Mouse (Mus musculus) MEL (cell line): ENCODE results near the gene Gsk3a. TPM values are rescaled to one million over a fixed set of nuclear protein-coding genes. Genes with fewer than 3 reads are reported as not detected.

ENCODE experiments used
- DNase-seq: peaks from one replicate; pipeline ENCODE4 v3.0.0; 2011; ENCODE audit warnings: low read depth, low spot score
- H3K27ac ChIP-seq: 2 replicates; pipeline ENCODE4 v1.5.1; 2012; ENCODE audit warnings: low read depth, mild to moderate bottlenecking, control low read depth, low read length, moderate library complexity; ENCODE audit not compliant: control insufficient read depth
- H3K27me3 ChIP-seq, 2 experiments: fragments of 150-350 bp in 1 of 2; sonication (generic) in 1 of 2; 2 replicates each; pipeline ENCODE4 v1.6.1; 2012; ENCODE audit warnings: low read length in 2 of 2, mild to moderate bottlenecking in 2 of 2, improper control_type of control experiment in 1 of 2, moderate library complexity in 1 of 2; ENCODE audit not compliant: insufficient read depth in 2 of 2, control insufficient read depth in 1 of 2
- H3K36me3 ChIP-seq, 2 experiments: 2 replicates each; pipeline ENCODE4 v1.6.1; 2012 to 2014; ENCODE audit warnings: low read length in 2 of 2, improper control_type of control experiment in 1 of 2, inconsistent platforms in 1 of 2, mild to moderate bottlenecking in 1 of 2; ENCODE audit not compliant: insufficient read depth in 2 of 2, control insufficient read depth in 1 of 2
- H3K4me1 ChIP-seq, 2 experiments: fragments of 150-350 bp in 1 of 2; sonication (generic) in 1 of 2; 2 replicates each; pipeline ENCODE4 v1.6.1; 2012; ENCODE audit warnings: low read length in 2 of 2, improper control_type of control experiment in 1 of 2, mild to moderate bottlenecking in 1 of 2; ENCODE audit not compliant: insufficient read depth in 2 of 2, control insufficient read depth in 1 of 2
- H3K4me3 ChIP-seq, 2 experiments: fragments of 150-350 bp in 1 of 2; sonication (generic) in 1 of 2; 2 replicates each; pipeline ENCODE4 v1.5.1; 2012; ENCODE audit warnings: low read depth in 2 of 2, low read length in 2 of 2, mild to moderate bottlenecking in 2 of 2, moderate library complexity in 2 of 2, control low read depth in 1 of 2, improper control_type of control experiment in 1 of 2; ENCODE audit not compliant: control insufficient read depth in 1 of 2, insufficient read depth in 1 of 2
- H3K79me2 ChIP-seq: 2 replicates; pipeline ENCODE4 v1.6.1; 2012; ENCODE audit warnings: mild to moderate bottlenecking, low read length, moderate library complexity; ENCODE audit not compliant: control insufficient read depth, poor library complexity, insufficient read depth
- H3K9ac ChIP-seq: 2 replicates; pipeline ENCODE4 v1.6.1; 2012; ENCODE audit warnings: low read depth, mild to moderate bottlenecking, control low read depth, low read length, moderate library complexity; ENCODE audit not compliant: control insufficient read depth, poor library complexity, severe bottlenecking
- H3K9me3 ChIP-seq: fragments of 150-350 bp; sonication (generic); replicated peaks from 2 replicates; pipeline ENCODE4 v1.6.1; 2012; ENCODE audit warnings: mild to moderate bottlenecking, low read length, improper control_type of control experiment, moderate library complexity; ENCODE audit not compliant: insufficient read depth
- BHLHE40 ChIP-seq: IDR thresholded peaks from 2 replicates; pipeline ENCODE4 v1.6.1; 2012; ENCODE audit warnings: low read depth, mild to moderate bottlenecking, inconsistent platforms, low read length, improper control_type of control experiment, borderline replicate concordance
- CHD1 ChIP-seq: IDR thresholded peaks from 2 replicates; pipeline ENCODE4 v1.6.1; 2012; ENCODE audit warnings: low read depth, mild to moderate bottlenecking, inconsistent platforms, low read length, improper control_type of control experiment
- CTCF ChIP-seq, 3 experiments: IDR thresholded peaks in 2 of 3; conservative IDR thresholded peaks in 1 of 3; 2 replicates each; pipeline ENCODE4 v1.5.1; 2011 to 2012; ENCODE audit warnings: low read length in 3 of 3, low read depth in 2 of 3, mild to moderate bottlenecking in 2 of 3, improper control_type of control experiment in 1 of 3, inconsistent platforms in 1 of 3, mixed read lengths in 1 of 3, moderate library complexity in 1 of 3; ENCODE audit not compliant: control insufficient read depth in 1 of 3, insufficient read depth in 1 of 3, poor library complexity in 1 of 3, severe bottlenecking in 1 of 3
- E2F4 ChIP-seq: IDR thresholded peaks from 2 replicates; pipeline ENCODE4 v1.6.1; 2011; ENCODE audit warnings: low read depth, low read length, improper control_type of control experiment, borderline replicate concordance
- ETS1 ChIP-seq: IDR thresholded peaks from 2 replicates; pipeline ENCODE4 v1.6.1; 2012; ENCODE audit warnings: low read depth, mild to moderate bottlenecking, inconsistent platforms, low read length, improper control_type of control experiment, moderate library complexity
- GABPA ChIP-seq: IDR thresholded peaks from 2 replicates; pipeline ENCODE4 v1.6.1; 2012; ENCODE audit warnings: low read depth, mild to moderate bottlenecking, inconsistent platforms, low read length, improper control_type of control experiment, moderate library complexity
- HCFC1 ChIP-seq: IDR thresholded peaks from 2 replicates; pipeline ENCODE4 v1.6.1; 2012; ENCODE audit warnings: low read depth, mild to moderate bottlenecking, inconsistent platforms, low read length, improper control_type of control experiment, moderate library complexity
- KAT2A ChIP-seq: conservative IDR thresholded peaks from 2 replicates; pipeline ENCODE4 v1.6.1; 2012; ENCODE audit warnings: low read depth, low read length, improper control_type of control experiment, inconsistent platforms
- MAFK ChIP-seq: IDR thresholded peaks from 2 replicates; pipeline ENCODE4 v1.6.1; 2011; ENCODE audit warnings: low read depth, mild to moderate bottlenecking, low read length, improper control_type of control experiment, borderline replicate concordance
- MAX ChIP-seq: IDR thresholded peaks from 2 replicates; pipeline ENCODE4 v1.6.1; 2011; ENCODE audit warnings: low read length, improper control_type of control experiment
- MAZ ChIP-seq: IDR thresholded peaks from 2 replicates; pipeline ENCODE4 v1.6.1; 2012; ENCODE audit warnings: low read depth, mild to moderate bottlenecking, inconsistent platforms, low read length, improper control_type of control experiment
- MXI1 ChIP-seq: IDR thresholded peaks from 2 replicates; pipeline ENCODE4 v1.6.1; 2011; ENCODE audit warnings: mild to moderate bottlenecking, low read depth, low read length, improper control_type of control experiment
- MYC ChIP-seq: IDR thresholded peaks from 2 replicates; pipeline ENCODE4 v1.6.1; 2011; ENCODE audit warnings: low read depth, mild to moderate bottlenecking, low read length, improper control_type of control experiment, moderate library complexity
- NRF1 ChIP-seq: IDR thresholded peaks from 2 replicates; pipeline ENCODE4 v1.6.1; 2014; ENCODE audit warnings: low read depth, mild to moderate bottlenecking, inconsistent platforms, low read length, improper control_type of control experiment, moderate library complexity; ENCODE audit not compliant: poor library complexity, insufficient read depth, severe bottlenecking
- RCOR1 ChIP-seq: IDR thresholded peaks from 2 replicates; pipeline ENCODE4 v1.6.1; 2012; ENCODE audit warnings: low read depth, mild to moderate bottlenecking, inconsistent platforms, low read length, improper control_type of control experiment
- SIN3A ChIP-seq: IDR thresholded peaks from 2 replicates; pipeline ENCODE4 v1.6.1; 2012; ENCODE audit warnings: low read length, improper control_type of control experiment, inconsistent platforms
- TBP ChIP-seq: IDR thresholded peaks from 2 replicates; pipeline ENCODE4 v1.8.0; 2011; ENCODE audit warnings: low read depth, low read length, improper control_type of control experiment
- UBTF ChIP-seq: IDR thresholded peaks from 2 replicates; pipeline ENCODE4 v1.6.1; 2012; ENCODE audit warnings: low read depth, mild to moderate bottlenecking, inconsistent platforms, low read length, improper control_type of control experiment, moderate library complexity, borderline replicate concordance; ENCODE audit not compliant: insufficient read depth
- ZC3H11A ChIP-seq: IDR thresholded peaks from 2 replicates; pipeline ENCODE4 v1.6.1; 2012; ENCODE audit warnings: low read depth, mild to moderate bottlenecking, inconsistent platforms, low read length, improper control_type of control experiment
- polyA plus RNA-seq, 2 experiments: library from polyadenylated mRNA; stranded (reverse) in 1 of 2; unstranded in 1 of 2; fragments of >175 nt in 1 of 2; fragments of >200 nt in 1 of 2; gene quantifications; 2 replicates each; pipeline versions ENCODE4 v1.2.1 to v1.2.4; 2012; ENCODE audit warnings: low replicate concordance in 2 of 2, low read depth in 1 of 2; ENCODE audit not compliant: insufficient read length in 2 of 2, insufficient read depth in 1 of 2, missing spikeins in 1 of 2
- total RNA-seq: library from RNA; depleted of rRNA; stranded (reverse); fragments of 300-350 nt; gene quantifications from 2 replicates; pipeline ENCODE4 v1.2.3, GENCODE M21; 2012

The Gsk3a gene
- total and polyA plus RNA-seq, 3 experiments = 59.8 to 149 (median 86.6) TPM

- peak within 1 kb of the TSS; percentile 58 for H3K27ac ChIP-seq
- peaks cover 0 to 16% of the 10 kb centered on the region in 2 experiments; a peak in 3 of 4 replicates for H3K4me1 ChIP-seq
- no peaks in the 10 kb centered on the region; the same call in 1 of the 2 replicates for H3K79me2 ChIP-seq
- peak within 1 kb of the TSS; percentile 55 to 56 for H3K4me3 ChIP-seq
- TF ChIP-seq MAX (no peak), SIN3A (no peak), E2F4 (no peak), NRF1 (0 out of 2 replicates have a peak, but pooled peaks have one; percentile 51), ZC3H11A (no peak), MAFK (no peak), MXI1 (no peak), GABPA (no peak), TBP (no peak), BHLHE40 (no peak), MYC (no peak), MAZ (peak; percentile 53; the same call in 1 of the 2 replicates), CTCF (IDR thresholded peaks at IDR 0.05 in 2 of 3, conservative IDR thresholded peaks at IDR 0.05 in 1 of 3; ENCODE audit: control insufficient read depth in 1 of 3, insufficient read depth in 1 of 3, low read depth in 2 of 3, low read length in 3 of 3, poor library complexity in 1 of 3, severe bottlenecking in 1 of 3) (peak in 2 of 3 experiments; percentile 8 to 49; a peak in 3 of 6 replicates), ETS1 (0 out of 2 replicates have a peak, but pooled peaks have one; percentile 5), HCFC1 (no peak), KAT2A (no peak), UBTF (peak; percentile 60; the same call in 1 of the 2 replicates), RCOR1 (no peak), CHD1 (no peak)
- H3K9ac ChIP-seq = peak within 1 kb of the TSS; percentile 80
- no peaks in the 10 kb centered on the region; a peak in 1 of 4 replicates for H3K27me3 ChIP-seq
- H3K9me3 ChIP-seq = no peaks in the 10 kb centered on the region
- H3K36me3 ChIP-seq = peaks cover 0 to 2% of the 10 kb centered on the region in 2 experiments; a peak in 2 of 4 replicates
- DNase-seq = peak; percentile 82
Observed at GRCm38 (mm10) chr7:25179606-25180161, 58.0 kb downstream of the Gsk3a start, which contains the start of gene Pou2f2. Gene Pou2f2 (minus strand): TSS chr7:25179726.
